Mouse (Mus musculus) brain, embryonic 14.5 days (tissue): ENCODE measurements around the gene Rd3.

ENCODE experiments used
- CTCF ChIP-seq: fragments of 200-500 bp; IDR thresholded peaks from 2 replicates; pipeline ENCODE4 v1.5.1; 2012; ENCODE audit warnings: inconsistent platforms, mild to moderate bottlenecking, moderate library complexity, borderline replicate concordance; ENCODE audit not compliant: insufficient read depth, insufficient read length; ENCODE audit errors: extremely low read depth
- POLR2A ChIP-seq: fragments of 200-500 bp; IDR thresholded peaks from 2 replicates; pipeline ENCODE4 v1.6.1; 2012; ENCODE audit warnings: mild to moderate bottlenecking, inconsistent platforms, borderline replicate concordance; ENCODE audit not compliant: poor library complexity, insufficient read depth, insufficient read length, severe bottlenecking; ENCODE audit errors: extremely low read depth

DNA sequence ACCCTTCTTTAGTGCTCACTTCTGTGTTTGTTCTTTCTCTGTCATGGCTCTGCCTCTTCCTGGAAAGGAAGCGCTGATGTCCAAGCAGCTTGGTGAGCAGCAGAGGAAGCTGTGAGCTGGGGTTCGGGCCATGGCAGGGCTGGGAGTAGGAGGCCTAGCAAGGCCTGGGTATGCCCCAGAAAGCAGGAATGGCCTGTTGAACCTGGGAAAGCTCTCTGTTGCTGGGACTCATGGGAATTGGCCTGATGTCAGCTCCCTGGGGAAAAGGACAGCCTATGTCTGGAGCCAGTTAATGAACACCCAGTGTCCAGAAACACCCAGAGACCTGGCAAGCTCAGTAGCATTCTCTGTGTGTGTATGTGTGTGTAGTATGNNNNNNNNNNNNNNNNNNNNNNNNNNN lies 20.3 kb upstream of the Rd3 start:
- TF ChIP-seq CTCF = no peak
- TF ChIP-seq POLR2A = no peak
